Mouse (Mus musculus) layer of hippocampus, postnatal 25 days (tissue): ENCODE results near the gene Cadps. TPM values are rescaled to one million over a fixed set of nuclear protein-coding genes. Genes with fewer than 3 reads are reported as not detected.

Experiments used
- DNase-seq, 2 experiments: peaks; one replicate each; pipeline ENCODE4 v3.0.0; 2022; ENCODE audit warnings: mixed read lengths in 2 of 2, low spot score in 1 of 2; ENCODE audit errors: extremely low spot score in 1 of 2
- total RNA-seq, 2 experiments: library from RNA; stranded (reverse); gene quantifications; 2 replicates each; pipeline ENCODE4 v1.2.3; 2021

Gene Cadps
- total RNA-seq, 2 experiments from 2014 or later: 212 to 235 TPM

GRCm38 (mm10) chr14:12531101-12531500 lies 291.8 kb downstream of the Cadps start:
- DNase-seq: peak in 1 of 2 experiments; percentile 28

GRCm38 (mm10) chr14:12530554-12530953 lies 292.3 kb downstream of the Cadps start:
- no peak for DNase-seq

DNA sequence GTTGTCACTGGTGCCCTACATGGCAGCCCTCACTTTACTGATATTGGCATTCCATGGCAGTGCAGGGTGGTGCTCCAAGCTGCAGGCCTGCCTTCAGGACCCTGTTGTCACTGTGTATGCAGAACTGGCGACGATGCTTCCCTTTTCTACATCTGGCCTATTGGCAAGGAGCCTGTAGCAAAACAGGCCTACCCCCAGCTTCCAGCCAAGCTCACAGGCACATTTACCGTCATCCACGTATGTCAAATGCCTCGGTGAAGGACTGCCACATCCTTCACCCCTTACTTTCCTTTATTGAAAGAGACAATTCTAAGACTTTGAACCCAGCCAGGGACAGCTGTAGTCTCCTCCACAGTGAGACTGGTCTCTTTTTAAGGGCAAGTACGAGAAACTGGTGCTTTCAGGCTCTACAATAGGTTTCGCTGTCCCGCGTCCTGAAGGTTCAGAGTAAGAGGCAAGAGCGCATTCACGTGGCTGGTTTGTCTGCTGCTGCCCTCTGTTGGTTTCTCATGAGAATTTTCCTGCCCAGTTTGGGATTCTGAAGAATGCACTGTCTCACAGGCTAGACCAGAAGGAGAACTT lies 292.8 kb downstream of the Cadps start:
- DNase-seq: peak in 1 of 2 experiments; percentile 31

DNA sequence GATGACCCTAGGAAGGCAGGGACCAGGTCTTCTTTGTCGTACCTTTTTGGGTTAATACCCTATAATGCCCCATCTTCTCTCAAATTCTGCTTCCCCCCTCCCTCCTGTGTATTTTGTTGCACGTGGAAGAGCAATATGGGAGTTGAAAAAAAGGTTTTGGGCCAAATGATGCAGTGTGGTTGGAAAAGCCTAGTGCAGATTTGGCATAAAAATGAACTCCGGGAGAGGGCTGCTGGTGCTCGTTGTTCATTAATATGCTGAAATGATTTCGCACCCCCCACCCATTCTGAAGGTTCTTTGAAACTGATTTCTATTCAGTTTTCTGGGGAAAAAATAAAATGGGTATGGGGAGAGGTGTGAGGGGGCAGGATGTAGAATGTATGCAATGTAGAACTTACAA lies 295.6 kb downstream of the Cadps start:
- DNase-seq: no peak

DNA sequence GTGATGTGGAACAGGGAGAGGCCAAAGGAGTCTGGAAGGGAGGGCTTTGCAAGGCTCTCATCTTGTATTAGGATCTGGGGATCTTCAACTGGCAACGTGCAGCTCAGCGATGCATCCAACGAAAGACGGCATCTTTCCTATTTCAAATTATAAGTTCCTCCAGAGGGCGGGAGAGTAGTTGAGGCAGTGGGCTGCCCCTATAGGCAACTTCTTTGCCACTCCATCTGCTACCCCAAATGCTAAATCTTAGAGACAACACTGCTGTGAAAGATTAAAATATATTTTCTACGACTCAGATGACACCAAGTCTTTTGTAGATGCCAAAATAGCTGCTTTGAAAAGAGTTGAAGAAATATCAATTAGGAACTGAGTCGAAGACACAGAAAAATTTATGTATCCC lies 315.9 kb downstream of the Cadps start:
- no peak for DNase-seq

DNA sequence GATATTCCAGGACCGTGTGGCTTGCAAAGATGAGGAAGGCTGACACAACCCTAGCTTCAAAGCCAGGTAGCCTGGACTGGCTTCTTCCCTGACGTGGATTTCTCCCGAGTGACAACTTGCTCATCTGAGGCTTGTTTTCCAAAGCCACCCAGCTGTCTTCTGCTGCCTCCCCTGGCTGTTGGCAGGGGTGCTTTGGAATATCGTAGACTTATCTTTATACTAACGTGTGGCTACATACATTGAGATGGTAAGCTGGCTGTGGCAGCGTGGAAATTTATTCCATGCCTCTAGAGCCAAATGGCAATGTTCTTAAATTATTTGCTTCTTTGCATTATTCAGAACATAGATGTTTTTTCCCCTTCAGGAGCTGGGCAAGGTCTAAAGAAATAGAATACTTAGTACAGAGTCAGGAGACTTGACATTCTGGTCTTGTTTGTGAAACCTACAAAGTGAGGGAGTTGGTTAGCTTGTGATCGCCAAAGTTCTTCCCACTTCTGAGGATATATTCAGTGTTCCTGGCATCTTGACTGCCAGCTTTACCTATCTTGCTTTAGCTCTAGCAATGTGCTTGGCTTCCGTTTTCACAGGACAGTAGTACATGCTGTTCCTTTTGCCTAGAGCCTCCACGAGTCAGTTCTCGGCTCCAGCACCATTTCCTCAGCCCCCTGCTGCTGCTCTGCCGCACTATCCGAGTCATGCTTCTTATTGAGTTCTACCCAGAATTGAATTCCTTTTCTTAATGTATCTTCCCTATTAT lies 318.5 kb downstream of the Cadps start:
- DNase-seq: no peak

DNA sequence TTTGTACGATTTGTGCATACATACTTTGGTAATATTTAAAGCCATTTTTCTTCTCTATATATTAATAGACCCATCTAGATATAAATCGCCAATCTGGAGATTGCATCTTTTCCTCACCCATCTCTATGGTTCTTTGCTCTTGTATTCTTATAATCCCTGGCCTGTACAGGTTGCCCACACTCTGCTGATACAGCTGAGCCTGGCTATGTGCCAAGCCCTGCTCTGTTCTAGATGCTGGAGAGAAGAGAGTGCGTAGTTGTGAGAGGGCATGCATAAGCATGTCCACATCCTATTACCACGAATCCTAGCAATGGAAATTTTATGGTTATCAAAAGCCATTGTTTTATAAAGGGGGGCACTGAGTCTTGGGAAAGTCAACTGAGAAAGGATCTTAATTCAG lies 360.7 kb downstream of the Cadps start:
- no peak for DNase-seq

DNA sequence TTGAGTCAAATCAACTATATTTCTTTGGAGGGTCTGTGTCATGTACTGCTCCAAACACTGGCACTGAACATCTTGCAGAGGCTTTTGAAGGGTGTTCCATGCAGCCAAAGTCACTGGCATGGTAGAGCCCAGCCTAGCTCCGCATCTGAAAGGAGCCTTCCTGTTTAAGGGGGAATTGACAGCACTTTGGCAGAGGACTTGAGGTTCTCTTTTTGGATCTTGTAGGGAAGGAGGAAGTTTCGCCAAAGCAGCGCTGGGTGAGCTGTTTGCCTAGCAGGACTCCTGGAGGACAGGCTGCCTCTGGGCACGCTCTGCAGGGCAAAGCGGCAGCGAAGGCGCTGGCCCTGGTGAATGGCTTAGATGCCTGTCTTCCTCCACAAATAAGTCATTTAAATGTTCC lies 363.2 kb downstream of the Cadps start:
- no peak for DNase-seq

- DNase-seq: no peak
Measured at GRCm38 (mm10) chr14:12455064-12455591, 367.8 kb downstream of the Cadps start.

- no peak for DNase-seq
Measured at GRCm38 (mm10) chr14:12450807-12451206, 372.1 kb downstream of the Cadps start.

DNA sequence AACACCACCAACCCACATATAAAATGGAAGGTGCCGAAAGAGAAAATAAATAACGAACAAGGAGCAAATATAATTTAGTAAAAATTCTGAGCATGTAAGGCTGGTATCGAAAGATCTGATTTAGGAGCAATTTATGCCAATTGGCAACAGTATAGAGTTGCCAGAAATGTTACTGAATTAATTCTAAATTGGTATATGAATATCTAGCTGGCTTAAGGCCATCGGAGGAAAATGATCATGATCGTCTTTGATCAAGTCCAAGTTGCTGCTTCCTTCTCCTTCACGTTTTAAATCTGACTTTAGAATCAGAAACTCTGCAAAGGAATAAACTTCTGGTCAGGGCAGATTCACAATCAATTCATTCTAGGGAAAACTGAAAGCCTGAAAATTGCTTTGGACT lies 374.0 kb downstream of the Cadps start:
- no peak for DNase-seq

- no peak for DNase-seq
Measured at GRCm38 (mm10) chr14:12441019-12441418, 381.9 kb downstream of the Cadps start.

DNA sequence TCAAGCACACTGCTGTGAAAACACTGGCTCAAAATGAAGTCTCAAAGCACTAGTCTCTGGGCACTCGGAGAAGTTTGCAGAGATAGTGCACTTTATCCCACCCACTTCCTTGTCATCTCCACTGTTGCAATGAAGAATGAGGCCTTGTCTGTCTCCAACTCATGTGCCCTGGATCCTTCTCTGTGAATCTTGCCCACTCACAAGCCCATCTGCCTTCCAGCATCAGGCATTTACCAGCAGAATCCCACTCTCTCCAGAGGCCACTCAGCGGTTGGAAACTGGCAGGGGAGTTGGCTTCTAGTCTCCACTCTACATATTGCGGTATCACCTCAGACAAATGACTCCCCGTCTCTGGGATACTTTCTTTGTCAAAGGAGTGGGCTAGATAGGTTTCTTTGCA lies 384.9 kb downstream of the Cadps start:
- no peak for DNase-seq

DNA sequence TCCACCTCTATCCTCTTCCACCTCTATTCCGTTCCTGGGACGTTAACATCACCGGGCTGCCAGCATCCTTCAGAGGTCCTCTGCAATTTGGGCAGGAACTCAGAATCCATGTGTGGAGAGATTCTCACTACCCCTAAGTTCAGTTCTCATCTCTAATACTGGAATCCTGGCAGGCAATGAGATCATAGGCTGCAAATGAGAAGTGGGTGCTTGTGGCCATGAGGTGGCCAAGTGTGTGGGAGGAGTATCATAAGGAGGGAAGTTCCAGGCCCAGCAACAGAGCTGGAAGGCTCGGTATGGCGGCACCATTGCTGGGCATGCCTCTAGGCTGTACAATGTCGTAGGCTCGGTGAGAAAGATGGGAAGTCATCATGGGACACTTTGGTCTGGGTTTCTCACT lies 385.5 kb downstream of the Cadps start:
- no peak for DNase-seq

GRCm38 (mm10) chr14:12436903-12437368 lies 385.9 kb downstream of the Cadps start:
- peak in 1 of 2 experiments; percentile 21 for DNase-seq

GRCm38 (mm10) chr14:12428021-12428654 lies 394.7 kb downstream of the Cadps start:
- DNase-seq: no peak

DNA sequence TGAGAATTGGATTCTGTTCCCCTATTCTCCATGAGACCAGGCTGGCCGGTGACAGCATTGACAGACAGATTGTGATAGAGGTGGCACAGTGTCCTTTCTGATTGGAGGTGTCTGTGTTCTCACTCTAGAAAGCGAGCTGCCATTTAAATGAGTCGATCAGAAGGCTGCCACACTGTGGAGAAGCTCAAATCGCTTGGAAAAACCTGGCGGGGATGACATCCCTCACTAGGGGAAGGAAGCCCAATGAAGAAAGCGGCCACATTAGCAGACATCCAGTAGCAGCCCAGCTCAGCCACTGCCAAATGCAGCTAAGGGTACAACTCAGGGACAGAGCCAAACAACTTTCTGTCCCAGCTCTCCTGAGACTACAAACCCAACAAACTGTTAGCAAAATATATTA lies 397.6 kb downstream of the Cadps start:
- DNase-seq: no peak

DNA sequence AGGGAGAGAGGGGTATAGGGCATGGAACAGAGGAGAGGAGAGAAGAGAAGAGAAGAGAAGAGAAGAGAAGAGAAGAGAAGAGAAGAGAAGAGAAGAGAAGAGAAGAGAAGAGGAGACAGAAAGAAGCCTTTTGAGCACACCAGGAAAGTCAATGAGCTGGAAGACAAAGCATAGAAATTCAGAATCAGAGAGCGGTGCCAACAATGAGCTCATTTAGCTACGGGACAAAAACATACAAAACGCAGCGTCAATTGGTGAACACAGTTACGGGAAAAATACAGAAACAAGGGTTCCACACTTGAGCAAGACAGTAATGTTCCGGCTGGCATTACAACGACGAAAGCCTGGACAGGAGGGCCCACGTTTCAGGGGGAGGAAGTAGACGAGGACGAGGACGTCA lies 412.6 kb downstream of the Cadps start:
- no peak for DNase-seq

DNA sequence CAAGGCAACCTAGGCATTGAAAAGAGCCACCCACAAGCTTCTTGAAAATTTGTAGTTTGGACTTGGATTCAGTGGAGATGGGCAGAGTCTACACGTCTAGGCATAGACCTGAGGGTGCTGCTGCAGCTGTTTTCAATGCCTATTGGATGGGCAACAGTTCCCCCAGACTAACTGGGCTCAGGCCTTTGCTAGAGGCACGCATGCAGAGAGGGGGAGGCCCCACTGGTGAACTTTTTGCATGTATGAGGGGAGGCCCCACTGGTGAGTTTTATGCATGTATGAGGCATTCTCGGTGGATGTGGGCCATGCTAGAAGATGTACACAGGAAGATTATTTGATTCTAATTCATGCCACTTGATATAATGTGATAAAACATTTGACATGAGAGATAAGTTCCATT lies 413.1 kb downstream of the Cadps start:
- no peak for DNase-seq

GRCm38 (mm10) chr14:12406588-12406987 lies 416.3 kb downstream of the Cadps start:
- DNase-seq: peak in 1 of 2 experiments; percentile 43

- no peak for DNase-seq
Measured at GRCm38 (mm10) chr14:12405201-12405600, 417.7 kb downstream of the Cadps start.
